Mouse (Mus musculus) lung, postnatal 10 days (tissue): ENCODE results near the gene Krt83.
A peak's percentile ranks its signal among the peaks of the same experiment; 100 is the strongest.

Source experiments
- DNase-seq: peaks from one replicate; pipeline ENCODE4 v3.0.0; 2021

The Krt83 gene

GRCm38 (mm10) chr15:101472952-101473528 lies 18.3 kb downstream of the Krt83 start, which contains the start of gene Krt86:
Krt86 (plus strand) TSS chr15:101473478.
- peak; percentile 60 for DNase-seq

DNA sequence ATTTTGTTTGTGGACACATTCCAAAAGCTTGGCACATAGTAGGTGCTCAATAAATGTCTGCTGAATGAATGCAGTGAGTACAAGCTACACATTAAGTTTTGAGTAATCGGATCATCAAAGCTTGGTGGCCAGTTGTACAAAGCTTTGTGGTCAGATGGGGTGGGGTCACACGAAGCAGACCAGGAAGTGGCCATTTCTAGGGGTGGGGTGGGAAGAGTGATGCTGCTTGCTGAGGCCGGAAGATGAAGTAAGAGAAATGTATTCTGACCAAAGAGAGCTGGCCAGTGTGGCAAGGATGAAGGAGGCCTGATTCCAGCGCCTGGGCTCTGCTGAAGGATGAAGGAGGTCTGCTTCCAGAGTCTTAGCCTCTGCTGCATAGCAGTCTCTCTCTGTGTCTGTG lies 22.2 kb downstream of the Krt83 start:
- DNase-seq: no peak

GRCm38 (mm10) chr15:101463651-101464050 lies 27.7 kb downstream of the Krt83 start, which contains the start of gene Krt81:
Krt81 (minus strand) TSS chr15:101463751.
- no peak for DNase-seq

DNA sequence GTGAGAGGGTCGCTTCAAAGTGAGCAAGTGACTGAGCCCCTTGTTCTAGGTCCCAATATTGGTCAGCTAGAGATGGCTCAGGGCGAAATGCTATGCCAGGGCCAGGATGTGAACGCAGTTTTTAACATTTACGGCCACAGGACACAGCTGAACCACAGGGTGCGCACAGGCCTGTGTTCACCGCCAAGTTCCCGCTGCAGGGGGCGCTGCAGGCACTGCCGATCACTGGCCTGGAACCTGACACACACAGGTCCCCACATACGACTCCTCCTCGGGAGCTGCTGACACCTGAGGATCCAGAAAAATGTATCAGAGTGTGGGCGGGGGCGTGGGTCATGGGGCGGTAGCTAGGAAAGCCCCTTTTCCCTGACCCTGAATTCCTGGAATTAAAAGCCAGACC lies 32.0 kb downstream of the Krt83 start:
- no peak for DNase-seq

DNA sequence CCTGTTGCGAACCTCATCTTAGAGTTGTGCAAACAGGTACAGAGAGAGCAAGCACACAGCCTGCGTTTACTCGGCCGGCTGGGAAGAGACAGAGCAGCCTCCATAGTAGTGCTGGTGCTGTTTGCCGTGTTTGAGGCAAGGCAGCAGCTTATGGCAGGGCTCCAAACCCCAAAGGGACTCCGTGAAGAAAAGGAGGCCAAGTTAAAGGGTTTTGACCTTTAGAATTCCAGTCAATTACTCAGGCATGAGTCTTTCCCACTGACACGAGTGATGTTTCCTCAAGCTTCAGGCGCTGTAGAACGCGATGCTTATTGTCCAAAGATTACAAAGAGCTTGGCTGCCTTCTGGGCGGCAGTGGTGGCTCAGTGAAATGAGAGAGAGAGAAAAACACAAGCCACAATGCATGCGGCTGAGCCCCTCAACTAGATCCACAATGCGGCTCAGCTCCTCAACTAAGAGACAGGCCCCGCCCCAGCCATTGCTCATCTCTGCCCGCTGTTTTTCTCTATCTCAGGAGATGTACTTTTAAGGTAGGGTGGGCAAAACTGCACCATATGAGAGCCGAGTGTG lies 32.9 kb downstream of the Krt83 start:
- DNase-seq: no peak

GRCm38 (mm10) chr15:101455891-101456290 lies 35.4 kb downstream of the Krt83 start:
- DNase-seq: no peak

GRCm38 (mm10) chr15:101455292-101455691 lies 36.0 kb downstream of the Krt83 start:
- no peak for DNase-seq

DNA sequence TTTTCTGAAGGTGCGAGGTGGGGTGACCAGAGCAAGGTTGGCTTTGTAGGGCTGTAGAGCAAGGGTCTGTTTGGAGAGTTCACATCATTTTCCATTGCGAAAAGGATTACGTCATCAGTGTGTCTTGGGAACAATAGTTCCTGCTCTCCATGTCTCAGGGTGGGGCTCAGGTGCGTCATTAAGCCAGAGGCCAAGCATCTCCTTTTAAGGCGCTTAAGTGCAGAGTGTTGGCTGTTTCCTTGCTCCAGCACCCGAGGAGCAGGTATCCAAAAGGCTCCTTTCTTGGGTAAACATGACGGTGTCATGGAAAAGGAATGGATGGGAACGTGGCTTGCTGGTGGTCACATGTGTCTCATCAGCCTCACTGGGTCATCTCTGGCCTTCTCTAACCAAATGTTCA lies 36.5 kb downstream of the Krt83 start:
- DNase-seq: no peak

DNA sequence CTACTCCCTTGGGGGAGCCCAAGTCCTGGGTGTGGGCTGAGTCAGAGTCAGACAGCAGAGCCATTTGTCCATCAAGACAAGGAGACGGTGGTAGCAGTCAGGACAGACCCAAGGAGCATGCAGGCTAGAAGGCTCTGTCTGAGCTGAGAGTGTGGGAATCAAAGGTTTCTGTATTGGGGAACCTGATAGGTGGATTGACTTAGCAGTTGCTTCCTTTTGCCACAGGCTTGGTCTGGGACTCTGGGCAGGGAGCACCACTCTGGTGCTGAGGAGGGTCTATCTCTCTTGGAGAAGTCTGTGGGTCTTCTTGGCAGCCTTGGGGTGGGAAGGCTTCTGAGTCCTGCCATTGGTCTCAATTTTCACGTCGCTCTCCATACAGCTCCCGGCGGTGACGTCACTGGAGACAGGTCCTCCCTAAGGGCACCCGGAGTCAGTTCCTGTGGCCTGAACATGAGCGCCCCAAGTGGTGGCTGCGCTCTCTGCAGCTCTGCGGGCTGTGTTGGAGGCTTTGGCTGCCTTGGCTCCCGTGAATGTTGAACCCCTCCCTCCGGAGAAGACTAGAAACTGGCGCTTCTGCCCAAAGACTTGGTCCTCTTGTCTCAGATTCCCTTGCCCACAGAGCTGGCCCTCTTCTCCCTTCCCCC lies 38.1 kb downstream of the Krt83 start:
- peak; percentile 89 for DNase-seq

- no peak for DNase-seq
Observed at GRCm38 (mm10) chr15:101447444-101447843, 43.9 kb downstream of the Krt83 start, which contains the start of gene Krt88. Krt88 (plus strand) TSS chr15:101447744.

DNA sequence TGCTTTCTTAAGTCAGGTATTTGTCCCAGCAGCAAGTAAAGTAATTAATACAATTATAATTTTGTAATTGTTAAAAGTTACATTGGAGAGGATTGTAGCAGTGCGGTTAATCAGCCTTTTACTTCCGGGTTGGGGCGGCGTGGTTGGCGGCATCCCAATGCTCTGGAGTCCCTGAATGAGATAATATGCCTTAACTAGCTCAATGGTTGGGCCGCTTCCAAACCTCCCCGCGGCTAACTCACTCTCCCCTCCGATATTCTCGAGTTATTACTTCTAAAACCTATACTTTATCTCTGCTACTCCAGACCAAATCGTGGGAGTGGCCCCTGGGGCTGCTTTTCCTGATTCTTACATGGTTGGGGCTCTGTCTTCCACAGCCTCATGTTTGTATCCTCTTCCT lies 44.7 kb downstream of the Krt83 start:
- DNase-seq: no peak

GRCm38 (mm10) chr15:101440837-101441236 lies 50.5 kb downstream of the Krt83 start:
- DNase-seq: no peak

GRCm38 (mm10) chr15:101438555-101438954 lies 52.8 kb downstream of the Krt83 start, which contains the start of gene Krt87:
Krt87 (minus strand) TSS chr15:101438804.
- no peak for DNase-seq

DNA sequence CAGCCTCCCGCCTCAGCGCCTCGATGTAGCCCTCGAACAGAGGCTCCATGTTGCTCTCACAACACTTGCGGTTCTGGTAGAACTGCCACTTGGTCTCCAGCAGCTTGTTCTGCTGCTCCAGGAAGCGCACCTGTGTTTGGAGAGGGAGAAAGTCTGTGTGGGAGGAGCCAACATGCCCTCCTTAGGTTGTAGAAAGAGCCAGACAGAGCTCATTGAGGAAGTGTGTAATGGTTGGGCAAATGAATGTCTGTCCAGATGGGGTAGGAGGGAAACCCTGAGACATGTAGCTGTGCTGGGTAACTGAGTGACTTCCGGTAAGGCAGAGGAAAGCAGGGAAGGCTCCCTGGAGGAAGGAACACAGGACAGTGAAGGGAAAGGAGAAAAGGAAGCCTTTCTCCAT lies 54.7 kb downstream of the Krt83 start:
- no peak for DNase-seq
